Mouse (Mus musculus): ENCODE measurements around the gene Naip5. TPM values are rescaled to one million over a fixed set of nuclear protein-coding genes. Genes with fewer than 3 reads are reported as not detected.

The Naip5 gene
- polyA plus RNA-seq, 1 experiment from 2014 or later, result 0.43 TPM

Other genes with a start within 250 kb of the Naip5 start
- gene Mccc2, start 230.7 kb downstream of the Naip5 start, polyA plus RNA-seq (2014; fragmentation: Nextera tagmentation; extraction: Ambion mirVana), result 45.1 and 52.8 TPM in 2 replicates
- gene Bdp1, start 142.3 kb downstream of the Naip5 start, polyA plus RNA-seq (2014; fragmentation: Nextera tagmentation; extraction: Ambion mirVana), result 31.8 and 35.2 TPM in 2 replicates
- gene Serf1, start 138.3 kb downstream of the Naip5 start, polyA plus RNA-seq (2014; fragmentation: Nextera tagmentation; extraction: Ambion mirVana), result 200 and 253 TPM in 2 replicates
- 78.8 and 91.0 TPM in 2 replicates for gene Smn1, start 121.5 kb downstream of the Naip5 start, polyA plus RNA-seq (2014; fragmentation: Nextera tagmentation; extraction: Ambion mirVana)
- 0.31 and 0.57 TPM in 2 replicates for gene Naip2, start 44.2 kb downstream of the Naip5 start, polyA plus RNA-seq (2014; fragmentation: Nextera tagmentation; extraction: Ambion mirVana)
- gene Naip6, start 71.4 kb upstream of the Naip5 start, polyA plus RNA-seq (2014; fragmentation: Nextera tagmentation; extraction: Ambion mirVana), result 0.20 and 0.28 TPM in 2 replicates
- gene Naip1, start 206.5 kb upstream of the Naip5 start, polyA plus RNA-seq (2014; fragmentation: Nextera tagmentation; extraction: Ambion mirVana), result 0.04 TPM in 1 of 2 replicates, not detected in the other
- 86.3 and 94.4 TPM in 2 replicates for gene Gtf2h2, start 246.3 kb upstream of the Naip5 start, polyA plus RNA-seq (2014; fragmentation: Nextera tagmentation; extraction: Ambion mirVana)